Mouse (Mus musculus): ENCODE measurements at regions not wholly inside any gene's neighbourhood (a gene's known extent, or its start where the extent isn't known, plus 50 kb on each side); places are given as distances from the start of the nearest gene placed in this dataset.

- no peak for DNase-seq (ENCODE audit: low spot score)
Measured at GRCm38 (mm10) chr4:55817035-55817818, 285.0 kb upstream of the Klf4 start.

- DNase-seq (ENCODE audit: low spot score): no peak
Measured at GRCm38 (mm10) chr4:55815832-55816231, 283.6 kb upstream of the Klf4 start.

- DNase-seq (ENCODE audit: low spot score): no peak
Measured at GRCm38 (mm10) chr4:55812846-55813245, 280.6 kb upstream of the Klf4 start.

GRCm38 (mm10) chr4:55811656-55812055 lies 279.4 kb upstream of the Klf4 start:
- no peak for DNase-seq (ENCODE audit: low spot score)

DNA sequence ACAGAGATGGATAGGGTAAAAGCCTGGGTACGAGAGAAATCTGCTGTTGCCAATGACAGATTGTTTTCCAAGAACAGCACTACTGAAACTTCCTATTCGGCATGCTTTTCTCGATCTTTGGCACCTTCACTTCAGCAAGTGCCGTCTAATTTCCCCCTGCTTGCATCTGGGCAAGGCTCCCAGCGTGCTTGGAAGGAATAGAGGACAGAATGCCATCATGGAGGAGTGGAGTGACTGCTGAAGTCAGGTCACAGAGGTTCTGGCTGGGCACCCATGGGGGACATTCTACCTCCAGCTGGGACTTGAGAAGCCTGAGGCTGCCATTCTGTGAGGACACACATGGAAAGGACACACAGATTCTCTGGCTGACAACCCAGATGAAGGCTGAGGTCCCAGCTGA lies 276.2 kb upstream of the Klf4 start:
- no peak for DNase-seq (ENCODE audit: low spot score)

GRCm38 (mm10) chr4:55806799-55807198 lies 274.5 kb upstream of the Klf4 start:
- DNase-seq (ENCODE audit: low spot score): no peak

DNA sequence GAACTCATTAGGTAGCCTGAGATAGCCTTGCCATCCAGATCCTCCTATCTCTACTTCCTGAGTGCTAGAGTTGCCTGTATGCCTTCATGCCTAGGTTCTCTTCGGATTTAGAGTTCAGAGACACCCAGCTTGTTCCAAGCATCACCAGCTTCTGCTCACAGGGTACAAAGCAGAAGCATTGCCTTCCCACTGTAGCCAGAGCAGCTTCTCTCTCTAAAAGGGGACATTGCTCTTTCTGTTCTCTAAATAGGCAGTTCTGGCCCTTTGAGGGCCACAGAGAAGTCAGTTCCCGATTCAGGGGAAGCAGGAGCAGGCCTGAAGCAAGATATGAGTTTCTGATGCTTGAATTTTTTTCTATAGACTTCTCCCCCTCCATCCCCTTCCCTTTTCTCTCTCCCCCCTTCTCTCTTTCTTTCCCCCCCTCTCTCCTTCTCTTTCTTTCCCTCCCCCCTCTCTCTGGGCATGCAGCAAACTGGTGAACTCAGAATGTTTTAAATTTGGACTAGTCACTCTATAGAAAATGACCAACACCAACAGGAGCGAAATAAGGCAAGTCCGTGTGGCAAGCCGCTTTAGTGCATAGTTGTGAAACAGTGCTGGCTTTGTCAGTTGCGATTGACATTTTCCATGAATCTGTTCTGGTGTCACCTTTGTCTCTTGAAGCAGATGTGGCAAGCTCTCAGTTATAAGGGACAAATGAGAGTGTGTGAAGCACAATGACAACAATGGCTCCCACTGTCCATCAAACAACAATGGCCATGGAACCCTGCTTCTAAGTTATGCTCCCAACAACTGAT lies 273.2 kb upstream of the Klf4 start:
- DNase-seq (ENCODE audit: low spot score): peak; percentile 4

DNA sequence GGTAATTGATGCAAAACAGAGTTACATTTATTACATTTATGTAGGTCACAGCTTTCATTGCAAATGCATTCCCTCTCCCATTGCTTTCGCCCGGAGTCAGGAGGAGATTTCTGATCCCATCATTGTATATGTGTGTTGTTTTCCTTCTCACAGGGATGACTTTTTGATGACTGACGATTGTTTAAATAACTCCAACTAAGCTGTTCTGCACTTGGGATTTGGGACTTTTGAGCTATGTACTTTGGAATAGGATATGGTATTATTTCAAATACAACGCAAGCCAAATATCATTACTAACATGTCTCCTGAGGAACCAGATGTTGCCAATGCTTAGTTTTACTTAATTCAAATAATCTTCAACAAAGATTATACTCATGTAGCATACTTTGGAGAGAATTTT lies 269.8 kb upstream of the Klf4 start:
- no peak for DNase-seq (ENCODE audit: low spot score)

GRCm38 (mm10) chr4:55798099-55798498 lies 265.8 kb upstream of the Klf4 start:
- no peak for DNase-seq (ENCODE audit: low spot score)

GRCm38 (mm10) chr4:55781329-55781847 lies 249.1 kb upstream of the Klf4 start:
- no peak for DNase-seq (ENCODE audit: low spot score)

DNA sequence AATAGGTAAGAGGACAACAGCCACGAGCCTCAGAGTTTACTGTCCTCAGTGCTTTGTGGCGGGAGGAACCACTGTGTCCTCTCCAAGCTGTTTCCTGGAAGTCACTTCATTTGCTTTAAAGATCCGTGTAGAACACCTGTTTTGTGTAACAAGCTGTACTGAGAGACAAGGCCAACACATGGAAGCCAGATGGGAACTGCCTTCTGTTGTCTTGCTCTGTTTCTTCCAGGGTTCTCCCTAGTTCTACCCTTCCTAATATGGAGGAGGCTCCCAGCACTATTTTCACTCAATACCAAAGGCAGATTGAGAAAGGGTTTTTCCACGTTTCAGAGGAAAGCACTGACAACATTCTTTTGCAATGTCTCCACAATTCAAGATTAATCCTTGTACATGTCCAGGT lies 247.3 kb upstream of the Klf4 start:
- no peak for DNase-seq (ENCODE audit: low spot score)

GRCm38 (mm10) chr4:55775858-55776257 lies 243.6 kb upstream of the Klf4 start:
- DNase-seq (ENCODE audit: low spot score): no peak

DNA sequence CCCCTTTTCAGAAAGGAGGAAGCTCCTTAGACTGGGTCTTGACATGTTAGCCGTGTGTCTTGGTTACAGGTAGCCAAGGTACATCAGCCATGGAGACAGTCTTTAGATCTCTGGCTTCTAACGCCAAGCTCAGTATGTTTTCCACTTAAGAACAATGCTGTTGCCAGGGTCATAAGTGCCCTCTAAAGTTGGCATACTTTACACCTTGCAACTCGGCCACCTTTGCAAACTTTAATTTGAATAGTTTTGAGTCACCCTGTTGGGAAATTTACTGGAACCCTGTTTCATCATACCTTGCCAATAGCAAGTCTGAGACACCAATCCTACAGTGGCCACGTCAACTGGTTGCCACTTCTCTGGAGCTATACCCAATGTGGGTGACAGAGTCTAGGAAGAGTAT lies 242.3 kb upstream of the Klf4 start:
- DNase-seq (ENCODE audit: low spot score): no peak

DNA sequence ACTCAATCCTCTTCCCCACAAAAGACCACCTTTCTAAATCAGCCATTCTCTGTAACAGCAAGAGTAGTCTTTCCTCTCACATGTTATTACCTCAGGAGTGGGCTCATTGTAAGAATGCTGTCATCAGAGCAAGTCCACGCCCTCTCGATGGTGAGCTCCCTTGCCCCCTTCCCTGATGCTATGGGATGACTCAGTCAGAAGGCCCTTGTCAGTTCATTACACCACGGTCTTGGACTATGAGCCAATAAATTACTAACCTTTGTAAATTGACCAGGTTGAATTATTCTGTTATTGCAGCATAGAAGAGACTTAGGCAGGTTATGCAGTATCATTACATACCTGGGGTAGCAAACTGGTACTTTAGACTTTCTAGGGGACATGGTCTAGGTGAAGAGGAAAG lies 237.4 kb upstream of the Klf4 start:
- DNase-seq (ENCODE audit: low spot score): no peak

GRCm38 (mm10) chr4:55768325-55768724 lies 236.1 kb upstream of the Klf4 start:
- no peak for DNase-seq (ENCODE audit: low spot score)

DNA sequence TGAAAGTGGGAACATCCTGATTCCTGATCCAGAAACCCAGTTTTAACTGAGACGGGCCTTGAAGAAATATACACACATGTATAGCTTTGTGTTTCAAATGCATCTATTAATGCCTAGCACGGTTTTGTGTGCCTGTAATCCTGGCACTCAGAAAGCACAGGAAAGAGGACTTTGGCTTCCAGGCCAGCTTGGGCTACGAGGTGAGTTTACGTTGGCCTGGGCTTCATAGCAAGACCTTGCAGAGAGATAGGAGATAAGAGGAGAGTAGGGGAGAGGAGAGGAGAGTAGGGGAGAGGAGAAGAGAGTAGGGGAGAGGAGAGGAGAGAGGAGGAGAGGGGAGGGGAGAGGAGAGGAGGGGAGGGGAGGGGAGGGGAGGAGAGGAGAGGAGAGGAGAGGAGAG lies 234.9 kb upstream of the Klf4 start:
- no peak for DNase-seq (ENCODE audit: low spot score)

- no peak for DNase-seq (ENCODE audit: low spot score)
Measured at GRCm38 (mm10) chr4:55765780-55766179, 233.5 kb upstream of the Klf4 start.

- DNase-seq (ENCODE audit: low spot score): no peak
Measured at GRCm38 (mm10) chr4:55763112-55763511, 230.8 kb upstream of the Klf4 start.

GRCm38 (mm10) chr4:55762389-55762788 lies 230.1 kb upstream of the Klf4 start:
- DNase-seq (ENCODE audit: low spot score): no peak

GRCm38 (mm10) chr4:55757148-55757927 lies 225.1 kb upstream of the Klf4 start:
- peak; percentile 31 for DNase-seq (ENCODE audit: low spot score)

DNA sequence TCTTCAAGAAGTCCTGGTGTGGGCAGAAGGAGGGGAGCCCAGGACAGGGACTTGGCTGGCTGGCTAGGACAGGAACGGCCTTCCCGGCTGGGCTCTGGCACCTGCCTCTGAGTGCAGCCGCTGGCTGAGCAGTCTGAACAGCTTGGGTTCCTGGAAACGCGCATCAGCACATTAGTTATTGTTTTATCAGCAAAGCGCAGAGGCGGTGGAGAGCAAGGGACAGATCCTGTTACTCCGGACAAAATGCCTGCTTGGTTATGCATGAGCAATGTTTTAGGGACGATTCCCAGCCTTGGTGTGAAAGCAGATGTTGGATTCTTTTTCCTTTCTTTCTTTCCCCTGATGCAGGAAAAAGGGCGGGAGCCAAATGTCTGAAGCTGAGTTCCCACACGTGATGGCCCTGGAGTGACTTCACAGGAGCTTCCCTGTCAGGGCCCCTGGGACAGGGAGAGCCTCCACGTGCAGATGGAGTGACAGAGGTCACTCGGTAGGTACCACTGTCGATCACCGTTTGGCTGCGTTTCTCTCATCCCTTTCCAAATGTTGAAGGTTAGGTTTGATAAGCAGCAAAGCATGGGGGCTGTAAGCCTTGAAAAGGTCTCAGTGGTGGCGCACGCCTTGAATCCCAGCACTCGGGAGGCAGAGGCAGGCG lies 217.8 kb upstream of the Klf4 start:
- peak; percentile 4 for DNase-seq (ENCODE audit: low spot score)

- no peak for DNase-seq (ENCODE audit: low spot score)
Measured at GRCm38 (mm10) chr4:55741355-55741754, 209.1 kb upstream of the Klf4 start.
